Mouse (Mus musculus) megakaryocyte, embryonic 14.5 days (primary cell): ENCODE results near the gene Rims4.

ENCODE experiments used
- FLI1 ChIP-seq: IDR thresholded peaks from 2 replicates; pipeline ENCODE4 v1.6.1; 2012; ENCODE audit warnings: low read length, inconsistent platforms, mixed read lengths
- GATA1 ChIP-seq: IDR thresholded peaks from 3 replicates; pipeline ENCODE4 v1.6.1; 2012; ENCODE audit warnings: mixed read lengths, low read length, inconsistent platforms, borderline replicate concordance

DNA sequence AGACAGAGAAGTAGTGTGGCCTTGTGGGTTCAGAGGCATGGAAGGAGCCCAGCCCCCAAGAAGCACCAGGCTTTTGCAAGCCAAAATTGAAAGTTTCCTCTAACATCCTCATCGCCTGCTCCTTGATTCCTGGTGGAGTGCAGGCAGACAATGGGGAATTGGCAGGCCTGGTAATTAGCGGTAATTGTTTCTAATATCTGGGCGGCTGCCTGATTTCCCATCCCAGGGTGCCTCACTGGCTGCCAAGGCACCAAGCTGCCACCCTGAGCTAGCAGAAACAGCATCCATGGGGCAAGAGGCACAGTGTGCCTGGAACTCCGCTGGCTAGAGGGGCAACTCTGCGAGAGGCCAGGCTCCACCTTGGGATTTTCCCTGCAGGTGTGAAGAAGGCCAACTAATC lies 48.7 kb downstream of the Rims4 start:
- no peak for TF ChIP-seq GATA1
- no peak for TF ChIP-seq FLI1
